Mouse (Mus musculus) heart, adult 2 months (tissue): ENCODE data around the gene Ypel3. TPM values are rescaled to one million over a fixed set of nuclear protein-coding genes. Genes with fewer than 3 reads are reported as not detected.

Source experiments
- DNase-seq, 2 experiments: peaks; one replicate each; pipeline ENCODE4 v3.0.0; 2021
- H3K27ac ChIP-seq: fragments of 200-600 bp; 2 replicates; pipeline ENCODE4 v1.8.1; 2022
- H3K27me3 ChIP-seq: fragments of 200-500 bp; 2 replicates; pipeline ENCODE4 v1.6.1; 2012; ENCODE audit warnings: mild to moderate bottlenecking, low read length, inconsistent platforms, mixed read lengths; ENCODE audit not compliant: control insufficient read depth, insufficient read depth
- H3K36me3 ChIP-seq: fragments of 200-500 bp; 2 replicates; pipeline ENCODE4 v1.6.1; 2012; ENCODE audit warnings: low read length, inconsistent platforms; ENCODE audit not compliant: control insufficient read depth, insufficient read depth
- H3K4me1 ChIP-seq: fragments of 200-500 bp; 2 replicates; pipeline ENCODE4 v1.6.1; 2011; ENCODE audit warnings: low read length; ENCODE audit not compliant: control insufficient read depth, insufficient read depth
- H3K4me3 ChIP-seq: fragments of 200-600 bp; 2 replicates; pipeline ENCODE4 v1.8.1; 2022
- H3K79me2 ChIP-seq: fragments of 200-500 bp; replicated peaks from 2 replicates; pipeline ENCODE4 v1.6.1; 2012; ENCODE audit warnings: mild to moderate bottlenecking, inconsistent platforms, low read length, moderate library complexity, mixed read lengths; ENCODE audit not compliant: control insufficient read depth, insufficient read depth
- H3K9ac ChIP-seq: fragments of 200-500 bp; 2 replicates; pipeline ENCODE4 v1.6.1; 2012; ENCODE audit warnings: low read depth, mild to moderate bottlenecking, control low read depth, inconsistent platforms, low read length, mixed read lengths
- CTCF ChIP-seq: fragments of 200-600 bp; IDR thresholded peaks from 2 replicates; pipeline ENCODE4 v1.8.1; 2022; ENCODE audit warnings: antibody characterized with exemption, mild to moderate bottlenecking, moderate library complexity
- EP300 ChIP-seq: fragments of 200-500 bp; IDR thresholded peaks from 2 replicates; pipeline ENCODE4 v1.6.1; 2011; ENCODE audit warnings: low read depth, low read length, control low read depth; ENCODE audit not compliant: insufficient read depth
- POLR2A ChIP-seq: fragments of 200-500 bp; IDR thresholded peaks from 2 replicates; pipeline ENCODE4 v1.6.1; 2011; ENCODE audit warnings: mild to moderate bottlenecking, low read depth, low read length, control low read depth; ENCODE audit not compliant: insufficient read depth
- WGBS: fragments of 180-500 bp; shearing (Covaris S2); methylation state at CpG from one replicate; pipeline ENCODE4 v1.1.7; 2018; 5-methylcytosine and 5-hydroxymethylcytosine counted together
- intact Hi-C: fragments of 180-260 bp; cut with DNase I; formaldehyde crosslinking; loops from one replicate; pipeline ENCODE4 v1.15.1; 2025
- polyA plus RNA-seq: library from polyadenylated mRNA; depleted of rRNA; stranded (reverse); fragments of >200 nt; gene quantifications from 2 replicates; pipeline ENCODE4 v1.2.3, GENCODE M21; 2012
- total RNA-seq, 2 experiments: library from RNA; stranded (reverse); gene quantifications; 2 replicates each; pipeline ENCODE4 v1.2.3; 2021

The Ypel3 gene
- total and polyA plus RNA-seq, 3 experiments = 60.2 to 144 (median 89.9) TPM

DNA sequence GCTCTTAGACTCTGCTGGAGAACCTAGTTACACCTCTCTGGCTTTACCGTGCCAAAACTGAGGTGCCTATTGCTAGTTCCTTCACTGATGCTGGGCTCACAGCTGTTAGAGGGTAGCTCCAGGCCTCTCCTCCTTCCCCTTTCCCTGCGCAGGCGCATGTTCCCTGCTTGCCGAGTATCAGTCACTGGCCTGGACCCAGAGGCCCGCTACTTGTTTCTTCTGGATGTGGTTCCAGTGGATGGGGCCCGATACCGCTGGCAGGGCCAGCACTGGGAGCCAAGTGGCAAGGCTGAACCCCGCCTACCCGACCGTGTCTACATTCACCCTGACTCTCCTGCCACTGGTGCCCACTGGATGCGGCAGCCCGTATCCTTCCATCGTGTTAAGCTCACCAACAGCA, 5.9 kb downstream of the Ypel3 start:
- Histone ChIP-seq H3K27ac (no peak overlapping the region), H3K27me3 (no peaks in the 10 kb centered on the region), H3K9ac (no peak overlapping the region), H3K79me2 (0 out of 2 replicates have a peak, but pooled peaks cover under 1% of the 10 kb centered on the region), H3K4me3 (no peak overlapping the region), H3K4me1 (peaks cover 9% of the 10 kb centered on the region), H3K36me3 (peaks cover 5% of the 10 kb centered on the region)
- 72% methylated on average over 13 of the region's 13 CpGs for WGBS
- no peak for TF ChIP-seq CTCF
- no peak for TF ChIP-seq EP300
- TF ChIP-seq POLR2A = no peak
- intact Hi-C loops = loop anchor here (5.0 kb wide), 1 partner anchor 80 kb away; the partner anchor contains the start of genes Hirip3 and Ino80e
- no peak for DNase-seq

DNA sequence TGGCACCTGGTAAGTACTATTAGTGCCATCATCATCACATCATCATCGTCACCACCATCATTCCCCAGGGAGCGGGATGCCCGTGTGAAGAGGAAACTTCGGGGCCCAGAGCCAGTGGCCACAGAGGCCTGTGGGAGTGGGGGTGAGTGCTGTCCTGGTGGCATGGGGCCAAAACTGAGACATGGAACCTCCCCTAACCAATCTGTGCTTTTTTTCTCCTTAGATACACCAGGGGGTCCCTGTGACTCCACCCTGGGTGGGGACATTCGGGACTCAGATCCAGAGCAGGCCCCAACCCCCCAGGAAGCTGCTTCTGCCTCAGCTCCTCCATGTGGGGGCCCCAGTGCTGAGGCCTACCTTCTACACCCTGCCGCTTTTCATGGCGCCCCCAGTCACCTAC, 7.7 kb downstream of the Ypel3 start:
- Histone ChIP-seq H3K4me1 (peaks cover 2% of the 10 kb centered on the region; the same call in 1 of the 2 replicates), H3K27me3 (no peaks in the 10 kb centered on the region), H3K36me3 (no peaks in the 10 kb centered on the region), H3K9ac (no peak overlapping the region), H3K27ac (no peak overlapping the region), H3K79me2 (no peaks in the 10 kb centered on the region; the same call in 1 of the 2 replicates), H3K4me3 (no peak overlapping the region)
- no peak for TF ChIP-seq EP300
- TF ChIP-seq POLR2A = no peak
- TF ChIP-seq CTCF = no peak
- no peak for DNase-seq
- intact Hi-C loops = loop anchor here (5.0 kb wide), 1 partner anchor 78 kb away; the partner anchor contains the start of genes Hirip3 and Ino80e
- WGBS = 69% methylated on average over 7 of the region's 7 CpGs

DNA sequence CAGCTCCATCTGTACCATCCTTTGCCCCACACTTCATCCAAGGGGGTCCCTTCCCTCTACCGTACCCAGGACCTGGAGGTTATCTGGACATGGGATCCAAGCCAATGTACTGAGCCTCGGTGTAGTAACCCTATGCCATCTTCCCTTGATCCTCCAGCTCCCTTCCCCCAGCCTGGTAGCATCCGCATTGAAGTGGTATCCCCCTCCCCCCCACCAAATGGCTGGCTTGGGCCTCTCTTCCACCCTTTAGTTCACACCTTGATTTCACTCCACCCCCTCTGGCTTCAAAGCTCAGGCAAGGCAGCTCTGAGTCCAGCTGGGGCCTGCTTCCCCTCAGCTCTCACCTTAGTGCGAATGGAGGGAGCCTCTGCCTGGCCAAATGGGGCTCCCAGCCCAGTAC, 8.3 kb downstream of the Ypel3 start:
- DNase-seq = no peak
- H3K9ac ChIP-seq = no peak overlapping the region

DNA sequence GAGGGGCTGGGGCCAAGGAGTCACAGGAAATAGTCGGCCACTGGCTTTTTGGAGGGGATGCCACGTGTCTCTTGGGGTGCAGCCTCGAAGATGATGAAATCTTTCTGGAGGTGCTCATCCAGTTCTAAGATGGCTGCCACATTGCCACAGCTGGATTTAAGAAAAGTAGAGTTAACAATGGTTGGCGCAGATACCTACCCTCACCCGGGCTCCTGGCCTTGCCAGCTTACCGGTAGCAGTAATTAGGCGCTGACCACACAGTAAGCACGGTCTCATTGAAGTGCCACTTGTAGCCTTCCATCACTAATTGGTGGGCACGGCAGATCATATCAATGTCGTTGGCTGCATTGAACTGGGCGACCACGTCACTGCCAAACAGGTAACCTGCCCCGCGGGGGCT, 9.4 kb downstream of the Ypel3 start:
- TF ChIP-seq CTCF (no peak), POLR2A (no peak), EP300 (no peak)
- Histone ChIP-seq H3K36me3 (peaks cover 4% of the 10 kb centered on the region; the same call in 1 of the 2 replicates), H3K27ac (no peak overlapping the region), H3K9ac (no peak overlapping the region), H3K4me3 (no peak overlapping the region), H3K79me2 (no peaks in the 10 kb centered on the region; the same call in 1 of the 2 replicates), H3K27me3 (no peaks in the 10 kb centered on the region), H3K4me1 (no peaks in the 10 kb centered on the region; the same call in 1 of the 2 replicates)
- DNase-seq = no peak
- 85% methylated on average over 14 of the region's 14 CpGs for WGBS
- intact Hi-C loops = no loop called here

More for the DNA sequence above, 8.3 kb downstream of the Ypel3 start:
- 64% methylated on average over 4 of the region's 4 CpGs for WGBS
- no peaks in the 10 kb centered on the region for H3K36me3 ChIP-seq
- no peaks in the 10 kb centered on the region for H3K27me3 ChIP-seq
- H3K4me1 ChIP-seq = peaks cover 2% of the 10 kb centered on the region; the same call in 1 of the 2 replicates
- H3K27ac ChIP-seq = no peak overlapping the region
- intact Hi-C loops = no loop called here
- TF ChIP-seq POLR2A (no peak), CTCF (no peak)
- no peak overlapping the region for H3K4me3 ChIP-seq
- H3K79me2 ChIP-seq = no peaks in the 10 kb centered on the region; the same call in 1 of the 2 replicates

DNA sequence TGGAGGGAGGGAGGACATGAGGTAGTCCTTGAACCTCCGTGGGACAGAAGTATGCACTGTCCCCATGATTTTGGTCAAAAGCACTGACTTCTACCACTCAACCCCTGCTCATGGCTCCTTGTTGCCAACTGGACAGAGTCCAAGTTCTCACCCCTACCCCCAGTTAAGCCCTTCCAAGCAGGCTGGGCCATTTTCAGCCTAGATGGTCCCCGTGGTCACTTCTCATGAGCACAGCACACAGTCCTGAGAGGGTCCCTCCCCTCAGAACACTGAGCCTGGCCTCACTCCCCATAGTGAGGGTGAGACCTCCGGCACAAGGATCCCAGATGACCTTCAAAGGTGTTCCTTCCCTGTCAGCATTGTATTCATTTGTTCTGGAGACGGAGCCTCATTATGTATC, 12.4 kb downstream of the Ypel3 start:
- 77% methylated on average over 4 of the region's 4 CpGs for WGBS

DNA sequence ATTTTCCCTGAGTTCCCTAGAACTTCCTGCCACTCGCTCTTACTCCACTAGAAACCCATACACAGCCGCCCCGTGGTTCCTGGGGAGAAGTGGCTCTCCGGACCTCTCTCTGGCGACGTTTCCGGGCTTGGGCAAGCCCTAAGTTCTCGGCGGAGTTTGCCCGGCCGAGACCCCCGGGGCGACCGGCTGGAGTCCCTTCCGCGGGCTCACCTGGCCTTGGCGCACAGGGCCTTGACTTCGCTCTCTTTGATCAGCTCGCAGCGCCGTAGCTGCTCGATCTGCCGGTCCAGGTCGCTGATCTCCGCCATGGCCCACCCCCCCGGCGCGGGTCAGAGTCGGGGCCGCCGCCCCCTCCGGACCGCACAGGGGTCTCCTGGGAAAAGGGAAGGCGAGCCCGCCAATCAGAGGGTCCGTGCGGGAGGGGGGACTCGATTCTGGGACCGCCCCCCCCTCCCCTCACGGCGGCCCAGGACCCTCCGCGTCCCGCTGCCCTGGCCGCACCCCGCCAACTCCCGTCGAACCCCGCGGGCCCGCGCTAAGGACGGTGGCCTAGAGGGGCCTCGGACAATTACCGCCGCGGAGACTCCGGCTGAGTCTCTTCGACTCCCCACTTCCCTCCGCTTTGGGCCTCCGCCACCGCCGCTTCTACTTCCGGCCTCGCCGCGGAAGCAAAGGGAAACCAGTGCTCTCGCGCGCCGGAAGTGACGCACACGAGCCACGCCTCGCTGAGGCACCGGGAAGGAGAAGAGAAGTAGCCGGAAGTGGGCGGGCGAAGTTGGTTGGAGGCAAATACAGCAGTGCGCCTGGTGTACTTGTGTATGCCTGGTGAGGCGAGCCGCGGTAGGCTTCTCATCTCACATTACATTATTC, 15.3 kb downstream of the Ypel3 start, which contains the start of gene Ppp4c:
TSS of gene Ppp4c (minus strand) at position 646 of the 870 bp plus-strand sequence.
- Histone ChIP-seq H3K79me2 (no peaks in the 10 kb centered on the region; the same call in 1 of the 2 replicates), H3K27ac (peak within 1 kb of the TSS; percentile 94), H3K4me3 (peak within 1 kb of the TSS; percentile 83), H3K4me1 (peaks cover 3% of the 10 kb centered on the region), H3K9ac (peak within 1 kb of the TSS; percentile 97), H3K27me3 (no peaks in the 10 kb centered on the region), H3K36me3 (peaks cover 21% of the 10 kb centered on the region)
- intact Hi-C loops = no loop called here
- DNase-seq = peak; percentile 96 to 98
- WGBS = under 1% methylated on average over 81 of the region's 83 CpGs
- peak; percentile 90 for TF ChIP-seq POLR2A
- TF ChIP-seq EP300 = peak; percentile 84
- no peak for TF ChIP-seq CTCF

More for the DNA sequence above, 12.4 kb downstream of the Ypel3 start:
- no peak for TF ChIP-seq EP300
- no peak for TF ChIP-seq POLR2A
- no peak for TF ChIP-seq CTCF
- Histone ChIP-seq H3K4me3 (no peak overlapping the region), H3K79me2 (no peaks in the 10 kb centered on the region; the same call in 1 of the 2 replicates), H3K27ac (no peak overlapping the region), H3K4me1 (peaks cover 2% of the 10 kb centered on the region), H3K27me3 (no peaks in the 10 kb centered on the region), H3K36me3 (peaks cover 7% of the 10 kb centered on the region), H3K9ac (no peak overlapping the region)
- intact Hi-C loops = no loop called here
- DNase-seq = no peak
